Mouse (Mus musculus) neural tube, embryonic 13.5 days (tissue): ENCODE measurements around the gene Med12l. TPM values are rescaled to one million over a fixed set of nuclear protein-coding genes. Genes with fewer than 3 reads are reported as not detected.

Experiments
- ATAC-seq: fragments of 200-750 bp; cut with Nextera tagmentation; 2 replicates; pipeline ENCODE4 v1.8.0; 2017; ENCODE audit warnings: low read depth, mild to moderate bottlenecking, moderate TSS enrichment, moderate library complexity
- H3K27ac ChIP-seq: fragments of 300-500 bp; sonication (generic); replicated peaks from 2 replicates; pipeline ENCODE4 v1.5.1; 2015; ENCODE audit warnings: moderate library complexity, mild to moderate bottlenecking, inconsistent platforms
- H3K27me3 ChIP-seq: fragments of 300-500 bp; sonication (generic); 2 replicates; pipeline ENCODE4 v1.6.1; 2015; ENCODE audit warnings: mild to moderate bottlenecking, inconsistent platforms
- H3K36me3 ChIP-seq: fragments of 300-500 bp; sonication (generic); 2 replicates; pipeline ENCODE4 v1.6.1; 2015; ENCODE audit warnings: mild to moderate bottlenecking, inconsistent platforms
- H3K4me1 ChIP-seq: fragments of 300-500 bp; sonication (generic); replicated peaks from 2 replicates; pipeline ENCODE4 v1.6.1; 2015; ENCODE audit warnings: inconsistent platforms
- H3K4me2 ChIP-seq: fragments of 300-500 bp; sonication (generic); 2 replicates; pipeline ENCODE4 v1.6.1; 2015; ENCODE audit warnings: inconsistent platforms, mild to moderate bottlenecking, moderate library complexity
- H3K4me3 ChIP-seq: fragments of 300-500 bp; sonication (generic); 2 replicates; pipeline ENCODE4 v1.5.1; 2015; ENCODE audit warnings: mild to moderate bottlenecking, inconsistent platforms
- H3K9ac ChIP-seq: fragments of 300-500 bp; sonication (generic); 2 replicates; pipeline ENCODE4 v1.6.1; 2015; ENCODE audit warnings: moderate library complexity, mild to moderate bottlenecking, inconsistent platforms
- H3K9me3 ChIP-seq: fragments of 300-500 bp; sonication (generic); 2 replicates; pipeline ENCODE4 v1.6.1; 2016; ENCODE audit warnings: inconsistent platforms
- WGBS: fragments of 180-500 bp; shearing (Covaris S2); methylation state at CpG from one replicate; pipeline ENCODE4 v1.1.7; 2015; 5-methylcytosine and 5-hydroxymethylcytosine counted together
- polyA plus RNA-seq: library from polyadenylated mRNA; unstranded; fragments of >200 nt; fragmentation: Nextera tagmentation; extraction: Ambion mirVana; gene quantifications from 2 replicates; pipeline ENCODE4 v1.2.1, GENCODE M21; 2015

Gene Med12l
- polyA plus RNA-seq, 1 experiment from 2014 or later, result 3.7 TPM

DNA sequence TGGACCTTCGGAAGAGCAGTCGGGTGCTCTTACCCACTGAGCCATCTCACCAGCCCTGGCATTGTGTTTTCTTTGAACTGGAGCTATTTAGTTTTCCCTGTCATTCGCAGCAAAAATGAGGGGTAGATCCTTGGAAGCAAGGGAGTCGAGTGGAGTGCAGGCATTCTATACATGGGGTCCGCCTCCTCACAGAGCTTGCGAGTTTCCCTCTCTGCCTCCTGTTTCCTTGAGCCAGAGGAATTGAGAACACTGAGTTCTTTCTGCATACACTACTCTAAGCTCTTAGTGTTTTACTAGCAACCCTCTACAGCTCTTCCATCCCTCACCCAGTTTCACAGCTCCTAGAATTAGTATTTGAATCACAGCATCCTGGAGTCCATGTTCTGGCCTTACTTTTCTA lies 149.8 kb downstream of the Med12l start:
- Histone ChIP-seq H3K4me1 (no peaks in the 10 kb centered on the region), H3K4me2 (no peak overlapping the region), H3K36me3 (no peaks in the 10 kb centered on the region), H3K27ac (no peak overlapping the region), H3K9ac (no peak overlapping the region), H3K4me3 (no peak overlapping the region), H3K27me3 (no peaks in the 10 kb centered on the region), H3K9me3 (no peaks in the 10 kb centered on the region)
- no peak for ATAC-seq
- WGBS, result 92% methylated on average over 6 of the region's 6 CpGs

DNA sequence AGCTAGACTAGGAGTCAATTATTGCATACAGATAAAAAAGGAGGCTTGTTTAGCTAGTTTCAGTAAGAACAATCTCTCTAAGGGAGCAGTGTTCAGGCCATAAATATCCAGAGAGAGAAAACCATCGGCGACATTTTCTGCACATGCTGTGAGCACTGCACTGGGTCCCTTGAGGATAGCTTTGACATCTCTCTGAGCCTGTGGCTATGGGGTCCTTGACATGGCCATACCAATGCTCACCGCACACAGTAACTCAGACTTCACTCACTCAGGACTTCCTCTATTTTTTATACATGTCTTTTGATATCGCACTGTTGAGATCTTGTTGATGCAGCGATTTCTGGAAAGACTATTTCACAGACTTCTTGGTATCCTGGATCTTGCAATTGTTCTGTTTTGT lies 151.4 kb downstream of the Med12l start:
- no peak for ATAC-seq
- Histone ChIP-seq H3K4me2 (no peak overlapping the region), H3K27me3 (no peaks in the 10 kb centered on the region), H3K36me3 (no peaks in the 10 kb centered on the region), H3K27ac (no peak overlapping the region), H3K9ac (no peak overlapping the region), H3K4me1 (no peaks in the 10 kb centered on the region), H3K4me3 (no peak overlapping the region), H3K9me3 (no peaks in the 10 kb centered on the region)
- WGBS, result 82% methylated on average over 5 of the region's 5 CpGs

DNA sequence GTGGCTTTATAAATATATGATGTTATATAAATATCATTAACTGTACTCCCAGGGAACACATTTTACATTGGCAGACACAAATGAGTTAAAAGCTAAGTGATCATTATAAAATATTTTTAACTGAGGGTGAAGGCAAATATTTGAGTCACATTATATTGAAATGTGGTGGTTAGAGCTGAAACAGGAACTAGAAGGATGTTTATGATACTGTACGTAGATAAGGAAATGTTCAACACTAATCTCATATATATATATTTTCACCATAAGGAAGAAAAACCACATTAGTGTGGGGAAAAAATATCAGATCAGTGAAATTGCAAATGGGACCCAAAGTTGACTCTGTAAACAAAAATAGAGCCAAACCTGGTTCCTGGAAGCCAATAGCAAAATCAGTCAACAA lies 154.8 kb downstream of the Med12l start:
- H3K36me3 ChIP-seq, result no peaks in the 10 kb centered on the region
- no peak for ATAC-seq
- H3K9ac ChIP-seq, result no peak overlapping the region
- no peaks in the 10 kb centered on the region for H3K4me1 ChIP-seq
- no peaks in the 10 kb centered on the region for H3K27me3 ChIP-seq
- 88% methylated on average over 1 of the region's 1 CpGs for WGBS
- H3K4me2 ChIP-seq, result no peak overlapping the region
- H3K9me3 ChIP-seq, result no peaks in the 10 kb centered on the region
- H3K4me3 ChIP-seq, result no peak overlapping the region
- no peak overlapping the region for H3K27ac ChIP-seq

- no peaks in the 10 kb centered on the region for H3K4me1 ChIP-seq
- H3K36me3 ChIP-seq, result no peaks in the 10 kb centered on the region
- no peak for ATAC-seq
- no peak overlapping the region for H3K9ac ChIP-seq
- WGBS, result 80% methylated on average over 2 of the region's 2 CpGs
- no peaks in the 10 kb centered on the region for H3K27me3 ChIP-seq
- H3K4me3 ChIP-seq, result no peak overlapping the region
- H3K9me3 ChIP-seq, result no peaks in the 10 kb centered on the region
- no peak overlapping the region for H3K27ac ChIP-seq
- H3K4me2 ChIP-seq, result no peak overlapping the region
Measured at GRCm38 (mm10) chr3:59167417-59168054, 161.9 kb downstream of the Med12l start.

DNA sequence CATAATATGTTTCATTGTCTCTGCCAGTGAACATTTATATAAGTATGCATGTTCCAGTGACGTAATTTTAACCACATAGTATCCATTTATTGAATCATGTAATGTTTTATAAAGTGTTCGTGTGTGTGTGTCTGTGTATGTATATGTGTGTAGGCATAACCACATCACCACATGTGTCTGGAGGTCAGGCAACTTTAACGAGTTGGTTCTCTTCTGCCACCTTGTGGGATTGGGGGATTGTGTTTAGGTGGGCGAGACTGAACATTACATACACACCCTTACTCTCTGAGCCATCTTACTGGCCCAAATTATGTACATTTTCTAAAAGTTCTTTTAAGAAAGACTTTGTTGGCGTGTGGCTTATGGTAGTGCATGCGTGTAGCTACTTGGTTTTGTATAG lies 162.9 kb downstream of the Med12l start:
- Histone ChIP-seq H3K36me3 (no peaks in the 10 kb centered on the region), H3K9ac (no peak overlapping the region), H3K9me3 (no peaks in the 10 kb centered on the region), H3K4me2 (no peak overlapping the region), H3K4me1 (no peaks in the 10 kb centered on the region), H3K4me3 (no peak overlapping the region), H3K27me3 (no peaks in the 10 kb centered on the region), H3K27ac (no peak overlapping the region)
- no peak for ATAC-seq
- WGBS, result 93% methylated on average over 6 of the region's 6 CpGs

DNA sequence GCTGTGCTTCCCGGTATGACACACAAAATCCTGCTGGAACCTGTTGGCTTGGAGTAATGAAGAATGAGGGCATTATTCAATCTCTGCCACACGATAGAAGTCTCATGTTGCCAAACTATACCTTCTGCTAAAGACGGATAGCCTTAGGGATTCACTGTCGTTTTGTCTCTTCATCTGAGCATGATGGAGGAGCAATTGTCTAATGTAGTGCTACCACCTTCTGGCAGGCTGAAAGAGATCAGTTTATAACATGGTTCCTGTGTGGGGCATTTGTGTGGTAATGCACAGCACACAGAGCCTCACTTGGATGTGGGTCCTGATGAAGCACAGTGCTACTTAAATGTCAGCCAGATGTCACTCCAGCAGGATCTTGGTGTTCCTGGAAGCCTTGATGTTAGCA lies 163.6 kb downstream of the Med12l start:
- no peak overlapping the region for H3K4me3 ChIP-seq
- H3K27ac ChIP-seq, result no peak overlapping the region
- ATAC-seq, result no peak
- WGBS, result 79% methylated on average over 4 of the region's 4 CpGs
- no peaks in the 10 kb centered on the region for H3K36me3 ChIP-seq
- no peaks in the 10 kb centered on the region for H3K9me3 ChIP-seq
- H3K4me2 ChIP-seq, result no peak overlapping the region
- H3K4me1 ChIP-seq, result no peaks in the 10 kb centered on the region
- H3K9ac ChIP-seq, result no peak overlapping the region
- no peaks in the 10 kb centered on the region for H3K27me3 ChIP-seq

- Histone ChIP-seq H3K9ac (no peak overlapping the region), H3K27me3 (no peaks in the 10 kb centered on the region), H3K4me2 (no peak overlapping the region), H3K4me1 (no peaks in the 10 kb centered on the region), H3K9me3 (no peaks in the 10 kb centered on the region), H3K4me3 (no peak overlapping the region), H3K36me3 (no peaks in the 10 kb centered on the region), H3K27ac (no peak overlapping the region)
- 77% methylated on average over 2 of the region's 2 CpGs for whole genome bisulfite sequencing
- ATAC-seq, result no peak
Measured at GRCm38 (mm10) chr3:59169921-59170627, 164.4 kb downstream of the Med12l start.

GRCm38 (mm10) chr3:59174426-59175154 lies 169.0 kb downstream of the Med12l start:
- Histone ChIP-seq H3K4me3 (no peak overlapping the region), H3K4me2 (no peak overlapping the region), H3K4me1 (no peaks in the 10 kb centered on the region), H3K9me3 (no peaks in the 10 kb centered on the region), H3K27me3 (no peaks in the 10 kb centered on the region), H3K36me3 (no peaks in the 10 kb centered on the region), H3K9ac (no peak overlapping the region), H3K27ac (no peak overlapping the region)
- no peak for ATAC-seq
- 76% methylated on average over 6 of the region's 6 CpGs for WGBS

DNA sequence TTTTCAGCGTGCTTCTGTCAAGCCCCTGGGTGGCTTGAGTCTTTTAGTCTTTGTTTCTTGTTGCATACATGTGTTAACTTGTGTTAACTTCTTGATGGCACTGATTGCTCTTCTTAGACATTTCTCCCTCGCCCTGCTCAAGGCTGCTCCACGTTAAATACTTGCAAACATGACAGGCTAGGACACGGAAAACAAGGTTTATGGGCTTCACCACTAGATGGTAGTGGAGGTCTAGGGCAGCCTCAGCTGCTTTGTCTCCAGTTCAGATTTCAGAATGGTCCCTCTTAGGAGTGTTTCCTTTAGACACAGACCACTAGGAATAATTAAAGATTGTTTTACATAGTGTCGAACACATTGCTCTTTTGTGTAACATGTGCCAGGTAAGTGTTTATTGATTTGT lies 169.6 kb downstream of the Med12l start:
- Histone ChIP-seq H3K4me3 (no peak overlapping the region), H3K4me2 (no peak overlapping the region), H3K27ac (no peak overlapping the region), H3K4me1 (no peaks in the 10 kb centered on the region), H3K27me3 (no peaks in the 10 kb centered on the region), H3K9ac (no peak overlapping the region), H3K9me3 (no peaks in the 10 kb centered on the region), H3K36me3 (no peaks in the 10 kb centered on the region)
- peak; percentile 71; the same call in 1 of the 2 replicates for ATAC-seq
- 39% methylated on average over 5 of the region's 5 CpGs for WGBS

DNA sequence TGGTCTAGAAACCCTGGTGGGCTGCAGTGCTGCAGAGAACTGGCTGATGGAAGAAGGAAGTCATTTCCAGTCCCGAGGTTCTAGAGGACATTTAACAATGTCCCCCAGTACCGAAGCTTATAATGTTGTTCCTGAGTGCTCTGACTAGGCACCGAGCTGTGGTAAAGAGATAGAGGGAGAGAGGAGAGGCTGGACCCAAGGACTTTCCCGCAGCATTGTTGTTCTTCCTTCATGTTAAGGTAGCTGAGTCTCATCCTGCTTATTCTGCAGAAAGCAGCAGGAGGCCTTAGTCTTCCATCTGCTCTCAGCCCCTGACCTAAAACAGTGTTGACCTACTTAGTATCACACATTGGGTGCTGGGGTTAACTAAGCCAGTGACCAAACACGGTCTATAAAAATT lies 171.2 kb downstream of the Med12l start:
- Histone ChIP-seq H3K4me3 (no peak overlapping the region), H3K9me3 (no peaks in the 10 kb centered on the region), H3K36me3 (no peaks in the 10 kb centered on the region), H3K27me3 (no peaks in the 10 kb centered on the region), H3K4me2 (no peak overlapping the region), H3K27ac (no peak overlapping the region), H3K9ac (no peak overlapping the region), H3K4me1 (no peaks in the 10 kb centered on the region)
- WGBS, result 77% methylated on average over 5 of the region's 5 CpGs
- ATAC-seq, result no peak

DNA sequence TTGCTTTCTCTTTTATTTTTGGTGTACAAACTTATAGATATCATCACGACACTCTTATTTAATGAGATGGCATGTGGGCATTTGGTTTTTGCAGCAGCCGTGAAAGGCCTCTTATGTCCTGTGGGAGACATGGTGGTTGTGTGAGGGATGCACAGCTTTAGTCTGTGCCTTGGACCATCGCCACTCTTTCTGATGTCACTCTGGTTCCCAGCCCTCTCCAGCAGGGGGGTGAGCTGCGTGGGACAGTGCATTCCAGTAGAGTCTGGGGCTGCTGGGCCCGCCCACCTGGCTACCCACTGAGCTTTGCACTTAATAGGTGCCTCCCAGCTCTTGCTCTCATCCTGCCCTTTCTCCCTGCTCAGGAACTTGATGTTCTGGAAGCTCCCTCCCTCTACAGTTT lies 175.5 kb downstream of the Med12l start:
- Histone ChIP-seq H3K36me3 (no peaks in the 10 kb centered on the region), H3K27me3 (no peaks in the 10 kb centered on the region), H3K27ac (no peak overlapping the region), H3K4me2 (no peak overlapping the region), H3K4me3 (no peak overlapping the region), H3K9me3 (no peaks in the 10 kb centered on the region), H3K4me1 (no peaks in the 10 kb centered on the region), H3K9ac (no peak overlapping the region)
- 59% methylated on average over 5 of the region's 5 CpGs for WGBS
- ATAC-seq, result no peak

GRCm38 (mm10) chr3:59182129-59182528 lies 176.5 kb downstream of the Med12l start:
- Histone ChIP-seq H3K4me3 (no peak overlapping the region), H3K36me3 (no peaks in the 10 kb centered on the region), H3K4me2 (no peak overlapping the region), H3K27me3 (no peaks in the 10 kb centered on the region), H3K9me3 (no peaks in the 10 kb centered on the region), H3K4me1 (no peaks in the 10 kb centered on the region), H3K27ac (no peak overlapping the region), H3K9ac (no peak overlapping the region)
- no peak for ATAC-seq
